Mouse (Mus musculus) midbrain, embryonic 11.5 days (tissue): ENCODE data around the gene Gm49380. TPM values are rescaled to one million over a fixed set of nuclear protein-coding genes. Genes with fewer than 3 reads are reported as not detected.

Experiments used
- ATAC-seq: fragments of 200-750 bp; cut with Nextera tagmentation; 2 replicates; pipeline ENCODE4 v1.8.0; 2017; ENCODE audit warnings: moderate TSS enrichment, moderate library complexity; ENCODE audit not compliant: low FRiP score
- DNase-seq: peaks from one replicate; pipeline ENCODE4 v3.0.0; 2015; ENCODE audit warnings: low spot score; ENCODE audit errors: missing footprints
- H3K27ac ChIP-seq: fragments of 300-500 bp; sonication (generic); 2 replicates; pipeline ENCODE4 v1.5.1; 2014; ENCODE audit warnings: low read depth, low read length
- H3K27me3 ChIP-seq: fragments of 300-500 bp; sonication (generic); 2 replicates; pipeline ENCODE4 v1.6.1; 2014; ENCODE audit warnings: mild to moderate bottlenecking, low read length, moderate library complexity, mixed read lengths; ENCODE audit not compliant: control insufficient read depth, insufficient read depth
- H3K36me3 ChIP-seq: fragments of 300-500 bp; sonication (generic); 2 replicates; pipeline ENCODE4 v1.6.1; 2014; ENCODE audit warnings: mild to moderate bottlenecking, low read length, moderate library complexity, mixed read lengths; ENCODE audit not compliant: control insufficient read depth, insufficient read depth
- H3K4me1 ChIP-seq: fragments of 300-500 bp; sonication (generic); 2 replicates; pipeline ENCODE4 v1.6.1; 2014; ENCODE audit warnings: low read length; ENCODE audit not compliant: control insufficient read depth, insufficient read depth
- H3K4me2 ChIP-seq: fragments of 300-500 bp; sonication (generic); 2 replicates; pipeline ENCODE4 v1.6.1; 2014; ENCODE audit warnings: mild to moderate bottlenecking, moderate library complexity
- H3K4me3 ChIP-seq: fragments of 300-500 bp; sonication (generic); 2 replicates; pipeline ENCODE4 v1.5.1; 2014; ENCODE audit warnings: low read depth, low read length
- H3K9ac ChIP-seq: fragments of 300-500 bp; sonication (generic); 2 replicates; pipeline ENCODE4 v1.6.1; 2014; ENCODE audit warnings: low read length
- H3K9me3 ChIP-seq: fragments of 300-500 bp; sonication (generic); 2 replicates; pipeline ENCODE4 v1.6.1; 2016; ENCODE audit warnings: low read length; ENCODE audit not compliant: control insufficient read depth
- WGBS: fragments of 180-500 bp; shearing (Covaris S2); extraction: QIAGEN DNeasy Blood & Tissue Kit; methylation state at CpG from one replicate; pipeline ENCODE4 v1.1.7; 2014; 5-methylcytosine and 5-hydroxymethylcytosine counted together
- polyA plus RNA-seq: library from polyadenylated mRNA; unstranded; fragments of >200 nt; fragmentation: Nextera tagmentation; extraction: Ambion mirVana; gene quantifications from 2 replicates; pipeline ENCODE4 v1.2.1, GENCODE M21; 2014

The Gm49380 gene
- polyA plus RNA-seq, 1 experiment from 2014 or later, result 0.23 TPM

DNA sequence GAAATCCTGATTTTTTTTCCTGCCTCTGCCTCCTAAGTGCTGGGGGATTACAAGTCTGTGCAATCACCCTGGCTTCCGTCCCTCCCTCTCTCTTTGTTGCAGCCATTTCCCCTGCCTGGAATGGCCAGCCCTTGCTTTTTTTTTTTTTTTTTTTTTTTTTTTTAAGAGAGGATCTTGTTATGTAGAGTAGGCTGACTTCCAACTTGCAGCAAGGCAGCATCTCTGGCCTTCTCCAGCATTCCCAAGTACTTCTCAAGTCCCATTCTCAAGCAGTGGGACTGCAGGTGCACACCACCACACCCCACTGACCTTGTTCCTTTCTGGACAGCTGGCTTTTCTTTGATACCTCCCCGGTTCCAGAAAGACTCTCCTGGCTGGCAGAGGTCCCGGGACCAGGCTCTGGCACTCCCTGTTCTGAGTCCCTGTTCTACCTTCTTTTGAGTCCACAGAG is 14.1 kb upstream of the Gm49380 start:
- ATAC-seq (no peak), DNase-seq (no peak)
- H3K27ac ChIP-seq, result no peak overlapping the region
- no peak overlapping the region for H3K4me2 ChIP-seq
- peaks cover 21% of the 10 kb centered on the region for H3K4me1 ChIP-seq
- no peaks in the 10 kb centered on the region for H3K36me3 ChIP-seq
- no peak overlapping the region for H3K4me3 ChIP-seq
- no peaks in the 10 kb centered on the region; the same call in 1 of the 2 replicates for H3K27me3 ChIP-seq
- 42% methylated on average over 3 of the region's 3 CpGs for WGBS
- H3K9ac ChIP-seq, result no peak overlapping the region
- no peaks in the 10 kb centered on the region for H3K9me3 ChIP-seq

DNA sequence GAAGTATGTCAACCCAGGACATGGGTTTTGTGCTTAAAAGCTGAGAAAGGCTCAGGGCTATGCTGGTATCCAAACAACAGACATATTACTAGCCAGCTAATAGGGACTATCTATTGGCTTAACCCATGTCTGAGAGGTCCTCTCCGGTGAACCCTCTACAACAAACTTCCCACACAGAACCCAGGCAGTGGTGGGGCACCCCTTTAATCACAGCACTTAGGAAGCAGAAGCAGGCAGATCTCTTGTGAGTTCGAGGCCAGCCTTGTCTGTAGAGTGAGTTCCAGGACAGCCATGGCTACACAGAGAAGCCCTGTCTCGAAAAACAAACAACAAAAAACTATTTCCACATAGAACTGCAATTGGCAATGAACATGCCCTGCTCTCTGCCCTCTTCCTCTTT is 13.4 kb upstream of the Gm49380 start:
- Histone ChIP-seq H3K4me3 (no peak overlapping the region), H3K9ac (no peak overlapping the region), H3K4me2 (no peak overlapping the region), H3K36me3 (no peaks in the 10 kb centered on the region), H3K4me1 (peaks cover 21% of the 10 kb centered on the region), H3K9me3 (no peaks in the 10 kb centered on the region), H3K27ac (no peak overlapping the region), H3K27me3 (no peaks in the 10 kb centered on the region; the same call in 1 of the 2 replicates)
- WGBS, result 91% methylated on average over 3 of the region's 3 CpGs
- DNase-seq, result peak; percentile 75
- ATAC-seq, result no peak

DNA sequence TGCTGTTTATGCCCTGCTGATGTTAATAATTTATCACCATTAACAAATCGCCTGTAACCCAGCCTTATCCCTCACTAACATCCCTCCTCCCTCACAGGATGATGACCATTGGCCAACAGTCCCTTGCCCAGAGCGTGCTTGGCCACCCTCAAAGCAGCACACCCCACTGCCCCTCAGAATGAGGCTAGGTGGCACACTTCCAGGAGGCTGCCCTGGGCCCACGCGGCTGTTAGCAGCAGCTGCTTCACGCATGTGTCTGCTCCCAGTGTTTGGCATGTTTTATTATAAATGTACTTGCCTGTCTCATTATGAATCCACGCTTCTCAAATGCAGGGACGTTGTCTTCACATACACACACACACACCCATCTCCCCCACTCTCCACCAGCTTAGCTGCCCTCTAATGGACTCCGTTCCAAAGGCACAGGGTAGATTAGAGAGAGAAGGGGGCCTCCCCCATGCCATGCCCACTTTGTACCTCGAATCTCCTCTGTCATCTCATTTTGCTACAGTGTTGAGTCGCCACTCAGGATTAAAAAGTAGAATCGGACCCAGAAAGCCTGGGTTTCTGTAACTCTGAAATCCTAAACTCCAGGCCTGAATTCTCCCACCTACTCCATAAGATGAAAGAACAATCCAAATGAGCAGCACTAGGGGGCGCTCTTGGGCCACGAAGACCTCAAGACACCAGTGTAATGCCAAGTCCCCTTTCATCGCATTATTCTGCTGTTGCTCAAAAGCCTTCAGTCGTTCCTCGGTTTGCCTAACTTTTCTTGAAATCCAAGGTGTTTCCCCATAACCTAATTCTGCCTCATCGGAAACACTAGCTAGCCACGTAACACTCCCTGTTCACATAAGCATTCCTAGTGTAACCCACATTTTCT is 12.5 kb upstream of the Gm49380 start:
- Histone ChIP-seq H3K4me2 (no peak overlapping the region), H3K27me3 (no peaks in the 10 kb centered on the region; the same call in 1 of the 2 replicates), H3K4me3 (no peak overlapping the region), H3K27ac (no peak overlapping the region), H3K4me1 (peaks cover 14% of the 10 kb centered on the region), H3K9ac (no peak overlapping the region), H3K36me3 (no peaks in the 10 kb centered on the region), H3K9me3 (no peaks in the 10 kb centered on the region)
- 35% methylated on average over 18 of the region's 18 CpGs for WGBS
- peak; percentile 99 for DNase-seq
- ATAC-seq, result peak; percentile 46; the same call in 1 of the 2 replicates

DNA sequence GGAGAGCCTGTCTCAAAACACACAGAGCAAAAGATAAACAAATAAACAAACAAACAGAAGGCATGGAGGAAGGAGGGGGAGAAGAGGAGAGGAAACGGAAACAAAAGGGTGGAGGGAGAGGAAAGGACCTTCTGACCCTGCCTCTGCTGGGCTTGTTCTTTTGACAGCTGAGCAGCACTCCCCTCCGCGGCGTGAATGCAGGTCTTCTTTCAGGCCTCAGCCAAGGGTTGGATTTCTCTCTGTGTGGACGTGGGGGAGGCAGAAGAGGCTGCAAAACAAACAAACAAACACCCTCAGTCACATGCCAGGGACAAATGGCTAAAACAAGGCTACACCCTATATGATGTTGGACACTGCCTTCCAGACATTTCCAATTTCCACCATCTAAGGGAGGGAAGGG is 11.7 kb upstream of the Gm49380 start:
- H3K9me3 ChIP-seq, result no peaks in the 10 kb centered on the region
- ATAC-seq (no peak), DNase-seq (peak; percentile 66)
- peaks cover 6% of the 10 kb centered on the region for H3K4me1 ChIP-seq
- no peak overlapping the region for H3K4me3 ChIP-seq
- H3K9ac ChIP-seq, result no peak overlapping the region
- 62% methylated on average over 5 of the region's 5 CpGs for WGBS
- no peaks in the 10 kb centered on the region for H3K36me3 ChIP-seq
- no peak overlapping the region for H3K4me2 ChIP-seq
- no peaks in the 10 kb centered on the region; the same call in 1 of the 2 replicates for H3K27me3 ChIP-seq
- no peak overlapping the region for H3K27ac ChIP-seq

DNA sequence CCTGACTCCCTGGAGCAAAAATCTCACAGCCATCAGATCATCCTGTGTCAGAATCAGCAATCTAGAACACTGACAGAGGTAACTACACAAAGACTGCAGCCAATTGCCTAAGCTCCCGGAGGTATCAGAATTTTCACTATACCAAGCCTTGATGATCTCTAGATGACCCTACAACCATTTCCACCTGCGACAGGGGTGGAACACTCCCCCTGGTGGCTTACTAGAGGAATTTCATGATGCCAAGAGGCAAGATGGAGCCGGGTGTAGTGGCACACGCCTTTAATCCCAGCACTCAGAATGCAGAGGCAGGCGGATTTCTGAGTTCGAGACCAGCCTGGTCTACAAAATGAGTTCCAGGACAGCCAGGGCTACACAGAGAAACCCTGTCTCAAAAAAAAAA is 11.0 kb upstream of the Gm49380 start:
- H3K9ac ChIP-seq, result no peak overlapping the region
- ATAC-seq (no peak), DNase-seq (peak; percentile 21)
- no peaks in the 10 kb centered on the region for H3K4me1 ChIP-seq
- no peak overlapping the region for H3K4me2 ChIP-seq
- no peaks in the 10 kb centered on the region for H3K27me3 ChIP-seq
- no peaks in the 10 kb centered on the region for H3K9me3 ChIP-seq
- H3K27ac ChIP-seq, result no peak overlapping the region
- 76% methylated on average over 6 of the region's 6 CpGs for WGBS
- H3K36me3 ChIP-seq, result no peaks in the 10 kb centered on the region
- no peak overlapping the region for H3K4me3 ChIP-seq

DNA sequence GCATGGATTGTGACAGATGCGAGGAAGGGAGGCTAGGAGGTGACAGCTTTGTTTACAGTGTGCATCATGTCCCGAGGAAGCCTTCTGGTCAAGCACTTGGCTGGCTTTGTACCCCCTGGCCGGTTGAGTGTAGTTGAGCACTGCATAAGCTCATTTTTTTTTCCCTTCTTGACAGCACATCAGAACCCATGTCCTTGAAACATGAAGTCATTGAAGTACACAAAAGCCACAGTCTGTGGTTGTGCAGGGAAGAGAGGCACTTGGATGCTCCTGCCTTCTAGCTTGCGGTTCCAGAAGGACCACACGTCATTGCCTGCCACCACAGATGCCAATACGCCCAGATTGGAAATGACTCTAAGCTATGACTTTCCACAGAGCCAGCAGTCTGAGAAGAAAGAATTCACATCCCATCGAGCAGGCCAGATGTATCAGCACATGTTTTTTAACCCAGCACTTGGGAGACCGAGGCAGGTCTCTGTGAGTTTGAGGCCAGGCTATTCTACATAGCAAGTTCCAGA is 6.7 kb upstream of the Gm49380 start:
- DNase-seq, result no peak
- Histone ChIP-seq H3K4me1 (no peaks in the 10 kb centered on the region), H3K9ac (no peak overlapping the region), H3K27me3 (no peaks in the 10 kb centered on the region), H3K4me2 (no peak overlapping the region), H3K9me3 (no peaks in the 10 kb centered on the region; the same call in 1 of the 2 replicates), H3K4me3 (no peak overlapping the region), H3K36me3 (no peaks in the 10 kb centered on the region), H3K27ac (no peak overlapping the region)
- WGBS, result 85% methylated on average over 8 of the region's 8 CpGs
- no peak for ATAC-seq

DNA sequence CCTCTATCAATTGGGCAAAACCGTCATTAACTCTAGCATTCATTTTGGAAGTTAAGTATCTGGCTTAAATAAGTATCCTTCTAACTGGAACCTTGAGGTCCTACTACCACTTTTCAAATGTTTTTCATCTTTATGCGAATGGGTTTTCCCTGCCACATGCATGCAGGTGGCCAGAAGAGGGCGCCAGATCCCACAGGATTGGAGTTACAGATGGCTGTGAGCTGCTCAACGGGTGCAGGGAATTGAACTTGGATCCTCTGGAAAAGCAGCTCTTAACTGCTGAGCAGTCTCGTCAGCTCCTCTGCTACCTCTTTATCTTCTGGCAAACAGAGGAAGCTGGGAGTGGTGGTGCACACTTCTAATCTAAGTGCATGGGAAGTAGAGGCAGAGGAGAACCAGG is 5.7 kb upstream of the Gm49380 start:
- no peak overlapping the region for H3K9ac ChIP-seq
- H3K27me3 ChIP-seq, result no peaks in the 10 kb centered on the region
- no peaks in the 10 kb centered on the region for H3K36me3 ChIP-seq
- no peak overlapping the region for H3K4me3 ChIP-seq
- DNase-seq, result no peak
- no peak for ATAC-seq
- no peak overlapping the region for H3K4me2 ChIP-seq
- H3K9me3 ChIP-seq, result no peaks in the 10 kb centered on the region; the same call in 1 of the 2 replicates
- H3K27ac ChIP-seq, result no peak overlapping the region
- 51% methylated on average over 5 of the region's 5 CpGs for WGBS
- H3K4me1 ChIP-seq, result no peaks in the 10 kb centered on the region

DNA sequence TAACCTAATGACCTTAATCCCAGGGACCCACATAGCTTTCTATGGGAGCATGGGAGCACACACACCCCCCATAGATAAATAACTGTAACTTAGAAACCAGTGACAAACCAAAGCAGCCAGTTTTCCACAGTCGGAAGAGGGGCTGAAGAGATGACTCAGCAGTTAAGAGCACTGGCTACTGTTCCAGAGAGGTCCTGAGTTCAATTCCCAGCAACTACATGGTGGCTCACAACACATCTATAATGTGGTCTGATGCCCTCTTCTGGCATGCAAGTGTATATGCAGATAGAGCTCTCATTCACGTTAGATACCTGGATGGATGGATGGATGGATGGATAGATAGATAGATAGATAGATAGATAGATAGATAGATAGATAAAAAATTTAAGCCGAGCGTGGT is 2.9 kb upstream of the Gm49380 start:
- no peak for ATAC-seq
- no peak overlapping the region for H3K9ac ChIP-seq
- no peak overlapping the region for H3K4me3 ChIP-seq
- WGBS, result 86% methylated on average over 4 of the region's 4 CpGs
- H3K36me3 ChIP-seq, result no peaks in the 10 kb centered on the region
- peak; percentile 73 for DNase-seq
- H3K9me3 ChIP-seq, result no peaks in the 10 kb centered on the region; the same call in 1 of the 2 replicates
- no peak overlapping the region for H3K27ac ChIP-seq
- no peaks in the 10 kb centered on the region for H3K27me3 ChIP-seq
- peaks cover 2% of the 10 kb centered on the region; the same call in 1 of the 2 replicates for H3K4me1 ChIP-seq
- H3K4me2 ChIP-seq, result no peak overlapping the region

DNA sequence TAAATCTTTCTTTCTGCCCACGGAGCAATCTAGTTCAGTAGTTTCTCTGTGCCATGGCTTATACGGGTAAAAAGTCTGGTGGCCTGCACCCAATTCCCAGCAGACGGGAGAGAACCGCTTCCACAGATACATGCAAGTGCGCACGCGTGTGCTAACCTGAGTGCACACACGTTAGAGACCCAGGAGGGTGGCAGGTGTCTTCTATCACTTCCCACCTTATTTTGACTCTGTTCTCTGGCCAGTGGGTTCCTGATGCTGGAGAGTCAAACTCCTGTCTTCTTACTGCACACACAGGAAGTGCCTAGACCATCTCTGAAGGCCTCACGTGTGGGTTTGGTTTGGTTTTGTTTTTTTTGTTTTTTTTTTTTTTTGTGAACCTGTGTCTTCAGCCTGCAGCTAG is 2.3 kb upstream of the Gm49380 start:
- H3K9me3 ChIP-seq, result no peaks in the 10 kb centered on the region; the same call in 1 of the 2 replicates
- ATAC-seq (no peak), DNase-seq (no peak)
- H3K27me3 ChIP-seq, result no peaks in the 10 kb centered on the region
- no peak overlapping the region for H3K4me2 ChIP-seq
- no peak overlapping the region for H3K27ac ChIP-seq
- no peak overlapping the region for H3K4me3 ChIP-seq
- WGBS, result 90% methylated on average over 9 of the region's 9 CpGs
- H3K4me1 ChIP-seq, result peaks cover 2% of the 10 kb centered on the region
- no peaks in the 10 kb centered on the region for H3K36me3 ChIP-seq
- no peak overlapping the region for H3K9ac ChIP-seq
